Mouse (Mus musculus) midbrain, postnatal 0 days (tissue): ENCODE results near the gene Lyrm1. TPM values are rescaled to one million over a fixed set of nuclear protein-coding genes. Genes with fewer than 3 reads are reported as not detected.

ENCODE experiments used
- ATAC-seq: fragments of 200-750 bp; cut with Nextera tagmentation; 2 replicates; pipeline ENCODE4 v1.8.0; 2017; ENCODE audit warnings: moderate number of reproducible peaks, mild to moderate bottlenecking, moderate TSS enrichment, moderate library complexity; ENCODE audit not compliant: low FRiP score
- DNase-seq: peaks from one replicate; pipeline ENCODE4 v3.0.0-alpha.2; 2015; ENCODE audit warnings: low spot score
- H3K27ac ChIP-seq: fragments of 300-500 bp; sonication (generic); 2 replicates; pipeline ENCODE4 v1.5.1; 2014; ENCODE audit warnings: low read depth, mild to moderate bottlenecking, low read length, mixed read lengths
- H3K27me3 ChIP-seq: fragments of 300-500 bp; sonication (generic); 2 replicates; pipeline ENCODE4 v1.6.1; 2014; ENCODE audit warnings: low read length, control low read depth, mixed read lengths; ENCODE audit not compliant: insufficient read depth
- H3K36me3 ChIP-seq: fragments of 300-500 bp; sonication (generic); 2 replicates; pipeline ENCODE4 v1.6.1; 2014; ENCODE audit warnings: low read length, control low read depth, mixed read lengths; ENCODE audit not compliant: insufficient read depth
- H3K4me1 ChIP-seq: fragments of 300-500 bp; sonication (generic); 2 replicates; pipeline ENCODE4 v1.6.1; 2014; ENCODE audit warnings: mild to moderate bottlenecking, control low read depth, antibody characterized with exemption, low read length, mixed read lengths; ENCODE audit not compliant: insufficient read depth
- H3K4me2 ChIP-seq: fragments of 300-500 bp; sonication (generic); 2 replicates; pipeline ENCODE4 v1.6.1; 2014; ENCODE audit warnings: low read depth, mild to moderate bottlenecking, low read length, mixed read lengths; ENCODE audit not compliant: poor library complexity, severe bottlenecking
- H3K4me3 ChIP-seq: fragments of 300-500 bp; sonication (generic); 2 replicates; pipeline ENCODE4 v1.5.1; 2014; ENCODE audit warnings: low read depth, mild to moderate bottlenecking, low read length, moderate library complexity
- H3K9ac ChIP-seq: fragments of 300-500 bp; sonication (generic); replicated peaks from 2 replicates; pipeline ENCODE4 v1.6.1; 2014; ENCODE audit warnings: mild to moderate bottlenecking, low read length, moderate library complexity, mixed read lengths; ENCODE audit not compliant: poor library complexity, severe bottlenecking
- H3K9me3 ChIP-seq: fragments of 300-500 bp; sonication (generic); 2 replicates; pipeline ENCODE4 v1.6.1; 2016; ENCODE audit warnings: low read length, control low read depth
- CTCF ChIP-seq: IDR thresholded peaks from 2 replicates; pipeline ENCODE4 v1.5.1; 2016; ENCODE audit warnings: antibody characterized with exemption, mild to moderate bottlenecking
- WGBS: fragments of 180-500 bp; shearing (Covaris S2); extraction: QIAGEN DNeasy Blood & Tissue Kit; methylation state at CpG from one replicate; pipeline ENCODE4 v1.1.7; 2014; 5-methylcytosine and 5-hydroxymethylcytosine counted together
- polyA plus RNA-seq: library from polyadenylated mRNA; unstranded; fragments of >200 nt; fragmentation: Nextera tagmentation; extraction: Ambion mirVana; gene quantifications from 2 replicates; pipeline ENCODE4 v1.2.1, GENCODE M21; 2015
- total RNA-seq: library from RNA; depleted of rRNA; stranded (reverse); fragments of >200 nt; gene quantifications from 2 replicates; pipeline ENCODE4 v1.2.3, GENCODE M21; 2014

Lyrm1 gene
- total and polyA plus RNA-seq, 2 experiments from 2014 or later, result 5.9 to 25.5 TPM

DNA sequence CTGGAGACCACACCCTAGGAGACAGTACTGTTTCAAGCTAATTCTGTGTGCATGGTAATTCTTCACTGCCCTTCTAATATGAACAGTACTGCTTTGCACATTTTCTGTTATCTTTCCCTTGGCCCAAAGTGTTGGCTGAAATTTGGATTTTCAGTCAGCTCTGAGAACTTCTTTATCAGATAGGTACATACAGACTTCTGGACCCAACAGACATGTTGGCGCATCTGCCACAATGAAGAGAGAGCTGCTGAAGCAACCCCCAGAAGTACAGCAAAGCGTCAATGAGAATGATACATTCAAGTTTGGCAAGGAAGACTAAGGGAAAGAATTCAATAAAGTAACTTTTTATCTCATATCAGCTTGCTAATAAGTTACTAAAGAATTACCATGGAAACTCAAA, 41.3 kb upstream of the Lyrm1 start:
- Histone ChIP-seq H3K36me3 (peaks cover 10% of the 10 kb centered on the region; the same call in 1 of the 2 replicates), H3K4me2 (no peak overlapping the region), H3K9ac (no peak overlapping the region), H3K4me1 (no peaks in the 10 kb centered on the region), H3K9me3 (no peaks in the 10 kb centered on the region), H3K27me3 (no peaks in the 10 kb centered on the region), H3K27ac (no peak overlapping the region), H3K4me3 (no peak overlapping the region)
- DNase-seq (no peak), ATAC-seq (no peak)
- 92% methylated on average over 2 of the region's 2 CpGs for WGBS
- no peak for TF ChIP-seq CTCF

DNA sequence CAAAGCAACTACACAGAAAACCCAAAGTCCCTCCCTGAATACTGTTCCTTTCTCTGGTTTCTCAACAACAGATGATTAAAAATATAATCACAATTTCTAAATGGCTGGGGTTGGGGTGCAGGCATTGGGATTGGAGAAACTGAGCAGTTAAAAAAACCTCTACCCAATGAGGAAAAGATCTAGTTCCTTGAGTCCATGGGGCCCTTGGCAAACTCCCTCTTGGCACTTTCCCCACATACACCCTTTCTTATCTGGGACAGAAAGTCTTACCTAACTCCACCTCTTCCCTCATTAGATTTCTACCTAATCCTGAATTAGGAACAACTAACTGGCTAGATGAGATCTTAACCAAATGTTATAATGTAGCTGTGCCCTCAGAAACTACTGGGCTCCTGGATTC, 40.6 kb upstream of the Lyrm1 start:
- DNase-seq, result no peak
- no peaks in the 10 kb centered on the region for H3K4me1 ChIP-seq
- peaks cover 10% of the 10 kb centered on the region; the same call in 1 of the 2 replicates for H3K36me3 ChIP-seq
- ATAC-seq, result no peak
- no peaks in the 10 kb centered on the region for H3K27me3 ChIP-seq
- no peak overlapping the region for H3K9ac ChIP-seq
- no peak overlapping the region for H3K4me2 ChIP-seq
- no peaks in the 10 kb centered on the region for H3K9me3 ChIP-seq
- TF ChIP-seq CTCF, result no peak
- H3K27ac ChIP-seq, result no peak overlapping the region
- no peak overlapping the region for H3K4me3 ChIP-seq

DNA sequence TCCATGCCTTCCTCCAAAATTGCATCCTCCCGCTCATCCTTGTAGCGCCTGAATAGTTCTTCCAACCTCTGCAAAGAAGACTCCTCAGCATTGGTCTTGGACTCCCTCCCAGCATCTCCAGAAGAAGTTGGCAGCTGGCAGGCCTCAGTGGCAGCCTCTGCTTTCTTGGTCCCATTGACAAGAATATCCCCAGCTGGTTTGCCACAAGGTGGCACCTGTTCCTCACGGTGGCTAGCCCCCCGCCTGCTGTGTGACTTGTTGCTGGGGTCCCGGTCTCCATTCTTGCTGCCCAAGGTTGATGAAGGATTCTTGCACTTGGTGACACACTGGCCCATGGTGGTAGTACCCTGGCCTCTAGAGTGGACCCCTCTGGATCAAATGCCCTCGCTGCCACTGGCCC, 36.2 kb upstream of the Lyrm1 start:
- DNase-seq (peak; percentile 6), ATAC-seq (no peak)
- no peak overlapping the region for H3K27ac ChIP-seq
- no peak overlapping the region for H3K4me3 ChIP-seq
- no peaks in the 10 kb centered on the region for H3K9me3 ChIP-seq
- H3K4me2 ChIP-seq, result no peak overlapping the region
- peaks cover 10% of the 10 kb centered on the region; the same call in 1 of the 2 replicates for H3K36me3 ChIP-seq
- peak; percentile 47 for TF ChIP-seq CTCF
- peaks cover 5% of the 10 kb centered on the region; the same call in 1 of the 2 replicates for H3K4me1 ChIP-seq
- no peaks in the 10 kb centered on the region for H3K27me3 ChIP-seq
- no peak overlapping the region for H3K9ac ChIP-seq
- WGBS, result 72% methylated on average over 6 of the region's 6 CpGs

DNA sequence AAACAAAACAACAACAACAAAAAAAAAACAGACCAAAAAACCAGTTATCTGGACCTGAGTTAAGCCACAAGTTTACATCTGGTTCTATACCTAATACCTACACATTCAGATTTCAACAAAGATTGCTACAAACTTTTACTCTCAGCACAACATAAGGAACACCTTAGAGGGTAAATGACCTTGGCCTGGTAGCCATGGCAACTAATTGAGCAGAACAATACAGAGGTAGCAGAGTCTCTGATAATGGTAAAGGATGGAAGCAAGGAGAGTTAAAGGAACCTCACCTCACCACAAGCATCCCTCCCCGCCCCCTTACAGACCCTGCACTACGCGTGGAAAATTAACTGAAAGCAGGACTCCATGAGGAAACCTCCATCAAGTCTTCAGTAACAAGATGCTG, 35.5 kb upstream of the Lyrm1 start:
- Histone ChIP-seq H3K9me3 (no peaks in the 10 kb centered on the region), H3K27me3 (no peaks in the 10 kb centered on the region), H3K27ac (no peak overlapping the region), H3K4me3 (no peak overlapping the region), H3K36me3 (peaks cover 10% of the 10 kb centered on the region; the same call in 1 of the 2 replicates), H3K4me1 (peaks cover 5% of the 10 kb centered on the region; the same call in 1 of the 2 replicates), H3K4me2 (no peak overlapping the region), H3K9ac (no peak overlapping the region)
- ATAC-seq (no peak), DNase-seq (no peak)
- 79% methylated on average over 3 of the region's 3 CpGs for WGBS
- TF ChIP-seq CTCF, result no peak

GRCm38 (mm10) chr7:119860554-119860953, 35.1 kb upstream of the Lyrm1 start:
- H3K9me3 ChIP-seq, result no peaks in the 10 kb centered on the region
- ATAC-seq, result no peak
- no peak for TF ChIP-seq CTCF
- 98% methylated on average over 2 of the region's 2 CpGs for WGBS
- H3K4me1 ChIP-seq, result peaks cover 5% of the 10 kb centered on the region; the same call in 1 of the 2 replicates
- no peak overlapping the region for H3K27ac ChIP-seq
- no peaks in the 10 kb centered on the region for H3K27me3 ChIP-seq
- H3K4me2 ChIP-seq, result no peak overlapping the region
- peaks cover 10% of the 10 kb centered on the region; the same call in 1 of the 2 replicates for H3K36me3 ChIP-seq
- H3K4me3 ChIP-seq, result no peak overlapping the region
- no peak overlapping the region for H3K9ac ChIP-seq
- no peak for DNase-seq

GRCm38 (mm10) chr7:119860971-119861334, 34.7 kb upstream of the Lyrm1 start:
- no peak overlapping the region for H3K4me3 ChIP-seq
- peaks cover 5% of the 10 kb centered on the region; the same call in 1 of the 2 replicates for H3K4me1 ChIP-seq
- H3K36me3 ChIP-seq, result peaks cover 10% of the 10 kb centered on the region; the same call in 1 of the 2 replicates
- TF ChIP-seq CTCF, result no peak
- no peaks in the 10 kb centered on the region for H3K9me3 ChIP-seq
- H3K27ac ChIP-seq, result no peak overlapping the region
- no peak overlapping the region for H3K9ac ChIP-seq
- H3K27me3 ChIP-seq, result no peaks in the 10 kb centered on the region
- DNase-seq, result no peak
- H3K4me2 ChIP-seq, result no peak overlapping the region
- no peak for ATAC-seq
